Mouse (Mus musculus) cerebellum, postnatal 14 days (tissue): ENCODE results near the gene Spsb3.

Experiments used
- DNase-seq, 2 experiments: peaks; one replicate each; pipeline ENCODE4 v3.0.0; 2021; ENCODE audit warnings: mixed read lengths in 2 of 2

The Spsb3 gene

DNA sequence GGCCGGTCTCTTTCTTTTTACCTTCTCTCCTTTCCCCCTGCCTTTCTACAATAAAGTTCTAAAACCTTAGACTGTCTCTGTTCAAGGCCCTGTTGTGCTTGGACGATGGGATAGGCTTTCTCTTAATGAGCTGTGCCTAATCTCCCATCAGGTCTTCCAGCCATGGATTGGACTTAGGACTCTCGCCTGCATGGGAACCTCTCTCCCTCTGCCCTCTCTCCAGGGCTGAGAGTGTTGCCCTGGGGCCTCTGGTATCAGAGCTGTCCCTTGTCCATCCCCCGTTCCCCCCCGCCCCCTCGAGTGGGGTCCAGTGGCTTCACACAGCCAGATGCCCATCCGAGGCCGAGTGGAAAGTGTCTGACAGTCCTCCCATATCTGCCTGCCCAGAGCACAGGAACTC, 11.5 kb upstream of the Spsb3 start:
- DNase-seq, result no peak

DNA sequence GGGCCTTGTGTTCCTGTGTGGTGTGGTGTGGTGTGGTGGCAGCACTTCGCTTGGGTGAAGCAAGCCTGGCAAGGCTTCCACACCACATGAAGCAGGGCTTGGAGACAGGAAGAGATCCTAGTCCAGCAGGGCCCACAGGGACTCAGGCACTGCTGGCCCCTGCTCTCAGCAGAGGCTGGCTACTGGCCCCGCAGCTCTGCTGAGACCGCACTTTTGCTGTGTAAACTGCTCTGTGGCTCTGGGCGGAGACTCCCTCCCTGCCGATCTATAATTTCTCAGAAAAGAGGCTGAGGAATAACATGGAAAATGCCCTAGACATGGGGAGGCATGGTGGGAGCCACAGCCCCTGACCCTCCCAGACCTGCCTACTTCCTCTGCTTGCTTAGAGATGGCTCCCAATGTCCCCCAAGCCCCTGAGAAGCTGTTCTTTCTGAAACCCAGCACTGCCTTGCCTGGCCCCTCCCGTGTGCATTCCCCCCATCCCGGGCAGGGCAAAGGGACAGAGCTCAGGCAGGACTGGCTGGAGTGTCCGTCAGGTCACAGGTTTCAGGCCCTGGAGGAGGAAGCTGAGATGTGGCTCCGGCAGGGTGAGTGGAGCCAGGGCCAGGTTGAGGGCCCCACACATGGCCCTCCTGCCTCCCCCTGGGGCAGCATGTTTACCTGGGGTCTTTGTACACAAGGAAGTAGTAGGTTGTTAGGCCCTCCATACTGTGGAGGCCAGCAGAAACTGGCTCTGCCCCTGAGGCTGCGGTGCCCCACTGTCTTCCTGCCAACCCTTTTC, 8.9 kb upstream of the Spsb3 start:
- DNase-seq, result no peak

DNA sequence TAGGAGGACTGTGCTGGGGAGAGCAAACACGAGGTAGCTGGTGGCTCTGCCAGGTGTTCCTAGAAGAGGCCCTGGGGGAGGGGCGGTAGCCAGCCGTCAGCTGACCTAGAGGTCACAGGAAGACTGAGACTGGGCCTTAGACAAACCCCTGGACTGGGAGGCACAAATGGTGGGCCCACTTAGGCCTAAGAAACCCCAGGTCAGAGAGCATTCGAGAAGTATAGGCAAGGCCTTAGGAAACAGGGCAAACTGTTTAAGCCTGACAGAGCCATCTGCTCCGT, 8.4 kb upstream of the Spsb3 start:
- no peak for DNase-seq

DNA sequence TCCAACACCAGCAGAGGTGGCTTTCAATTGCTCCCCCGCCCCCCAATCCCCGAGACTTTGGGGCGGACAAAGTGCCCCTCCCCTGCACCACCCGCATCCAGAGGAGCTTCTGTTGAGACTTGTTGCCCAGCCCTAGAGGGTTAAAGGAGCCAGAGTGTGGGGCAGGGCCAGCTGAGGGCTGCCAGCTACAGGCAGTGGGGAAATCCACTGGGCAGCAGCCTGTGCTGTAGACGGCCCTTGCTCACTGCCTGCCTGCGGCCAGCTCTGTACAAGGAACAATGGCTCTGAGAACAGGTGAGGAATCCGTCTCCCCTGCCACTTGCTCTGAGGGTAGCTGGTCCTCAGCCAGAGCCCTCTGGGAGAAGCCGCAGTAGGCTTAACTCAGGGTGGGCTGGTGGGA, 7.9 kb upstream of the Spsb3 start:
- DNase-seq, result no peak

DNA sequence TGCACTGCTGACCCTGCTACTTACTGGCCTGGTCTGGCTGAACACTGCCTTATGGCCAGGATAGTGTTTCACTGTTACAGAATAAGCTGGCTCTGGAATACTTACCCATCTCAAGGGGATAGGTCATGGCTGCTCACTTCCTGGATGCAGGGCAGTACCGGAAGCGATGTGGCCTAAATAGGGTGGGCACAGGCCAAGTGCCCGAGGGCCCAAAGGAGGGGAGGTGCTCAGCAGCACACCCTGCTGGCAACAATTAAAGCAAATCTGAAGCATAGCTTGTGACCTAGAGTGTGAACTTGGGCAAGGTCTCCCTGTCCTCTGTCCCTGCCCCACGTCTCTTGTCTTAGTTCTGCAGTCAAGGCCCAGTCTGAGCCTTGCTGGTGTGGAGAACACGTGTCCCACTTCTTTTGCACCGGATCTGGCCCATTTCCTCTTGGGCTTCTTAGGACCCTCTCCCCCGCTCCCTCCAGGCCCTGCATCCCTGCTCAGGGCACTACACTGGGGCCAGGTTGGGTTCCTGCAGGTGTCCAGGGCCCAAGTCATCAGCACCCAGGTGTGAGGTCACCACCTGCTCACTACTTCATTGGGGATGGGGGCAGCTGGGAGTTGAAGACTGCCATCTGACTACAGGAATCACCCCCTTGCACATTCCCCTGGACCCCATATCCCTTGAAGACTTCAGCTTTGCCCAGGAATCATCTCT, 4.6 kb upstream of the Spsb3 start:
- peak in 1 of 2 experiments; percentile 69 for DNase-seq

DNA sequence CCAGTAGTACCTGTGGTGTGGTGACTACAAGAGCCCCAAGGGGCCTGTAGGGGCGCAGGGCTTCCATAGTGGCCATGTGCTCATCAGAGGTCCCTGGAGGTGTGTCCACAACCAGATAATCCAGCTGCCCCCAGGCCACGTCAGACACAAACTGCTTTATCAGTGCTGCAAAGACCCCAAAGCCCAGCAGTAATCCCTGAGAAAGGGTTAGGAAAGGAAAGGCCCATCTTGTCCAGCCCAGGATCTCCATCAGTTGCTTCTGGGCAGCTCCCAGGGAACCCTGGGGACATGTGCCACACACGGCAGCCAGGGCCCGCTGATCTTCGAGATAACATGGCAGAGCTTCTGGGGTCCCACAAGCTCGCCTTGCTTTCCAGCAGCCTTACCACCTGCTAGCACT, 2.1 kb upstream of the Spsb3 start:
- no peak for DNase-seq

DNA sequence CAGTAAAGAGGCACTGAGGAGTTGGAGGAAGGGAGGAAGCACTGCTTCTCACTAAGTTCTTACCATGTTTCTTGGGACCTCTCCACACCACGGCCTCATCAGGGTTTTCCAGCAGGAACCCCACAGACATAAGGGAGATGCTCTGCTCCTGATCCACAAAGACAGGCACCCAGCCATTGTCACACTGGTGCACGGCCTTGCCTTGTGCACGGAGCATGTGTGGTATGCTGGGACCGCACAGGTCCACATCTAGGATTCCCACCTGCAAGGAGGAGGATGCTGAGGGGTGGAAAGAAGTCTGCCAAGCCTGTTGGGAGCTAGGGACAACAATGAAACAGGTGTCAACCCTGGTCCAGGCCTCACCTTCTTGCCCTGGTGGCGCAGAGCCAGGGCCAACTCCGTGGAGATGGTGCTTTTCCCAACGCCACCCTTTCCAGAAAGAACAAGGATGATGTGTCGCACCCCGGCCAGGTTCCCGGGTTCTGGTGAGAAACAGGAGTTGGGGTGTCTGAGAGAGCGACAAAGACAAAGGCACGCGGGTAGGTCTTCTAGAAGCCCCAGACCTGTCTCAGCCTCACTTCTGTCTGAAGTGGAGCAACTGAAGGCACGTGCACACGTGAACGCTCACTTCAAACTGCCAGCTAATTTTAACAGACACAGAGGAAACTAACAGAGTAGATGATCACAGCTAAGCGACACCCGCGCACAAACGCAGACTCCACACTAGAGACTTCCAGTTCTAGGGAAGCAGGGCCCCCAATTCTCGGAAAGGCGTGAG, 898 bp upstream of the Spsb3 start:
- peak; percentile 33 to 58 for DNase-seq

DNA sequence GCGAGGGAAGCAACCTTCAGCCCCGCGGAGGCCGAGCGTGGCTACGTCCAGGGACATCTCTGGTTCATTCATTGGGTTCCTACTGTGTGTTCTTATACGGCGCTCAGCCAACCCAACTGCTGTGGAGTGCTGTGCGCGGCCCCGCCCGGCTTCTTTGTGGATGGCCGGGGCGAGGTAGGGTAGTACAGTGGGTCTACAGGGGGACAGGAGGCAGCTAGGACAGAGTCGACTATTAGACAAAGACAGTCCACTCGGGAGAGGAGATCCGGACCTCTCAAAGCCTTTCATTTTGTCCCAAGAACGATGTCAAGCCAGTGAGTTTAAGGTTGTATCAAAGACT, 459 bp downstream of the Spsb3 start:
- DNase-seq, result no peak

DNA sequence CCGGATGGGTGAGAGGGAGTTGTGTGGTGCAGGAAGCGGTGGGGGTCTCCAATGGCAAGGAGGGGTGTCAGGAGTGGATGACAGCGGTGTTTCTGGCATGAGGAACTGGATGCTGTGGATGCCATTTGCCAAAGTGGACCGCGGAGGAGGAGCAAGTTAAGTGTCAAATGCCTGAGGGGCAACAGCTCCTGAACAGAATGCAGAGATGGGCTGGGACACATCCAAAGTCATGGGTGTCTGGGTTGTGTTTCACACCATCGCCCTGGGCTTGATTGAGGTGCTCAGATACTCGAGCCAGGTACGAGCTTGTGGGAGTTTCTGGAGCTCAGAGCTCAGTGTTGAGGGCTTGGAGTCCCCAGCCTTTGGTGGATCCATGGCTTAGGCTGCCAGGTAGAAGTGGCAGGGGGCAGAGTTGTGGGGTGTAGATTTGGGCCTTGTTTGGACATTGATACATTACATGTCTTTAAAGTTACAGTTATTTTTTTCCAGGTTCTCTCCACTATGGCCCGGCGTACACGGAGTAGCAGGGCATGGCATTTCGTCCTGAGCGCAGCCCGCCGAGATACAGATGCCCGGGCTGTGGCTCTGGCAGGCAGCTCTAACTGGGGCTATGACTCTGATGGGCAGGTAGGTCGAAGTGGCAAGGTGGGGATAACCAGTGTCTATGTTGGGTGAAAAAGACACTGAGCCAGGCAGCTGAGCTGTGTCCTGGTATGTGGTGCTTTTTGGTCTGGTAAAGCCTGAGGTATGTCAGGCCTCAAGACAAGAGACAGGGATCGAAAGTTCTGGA, 1.0 kb downstream of the Spsb3 start:
- peak; percentile 56 to 57 for DNase-seq

DNA sequence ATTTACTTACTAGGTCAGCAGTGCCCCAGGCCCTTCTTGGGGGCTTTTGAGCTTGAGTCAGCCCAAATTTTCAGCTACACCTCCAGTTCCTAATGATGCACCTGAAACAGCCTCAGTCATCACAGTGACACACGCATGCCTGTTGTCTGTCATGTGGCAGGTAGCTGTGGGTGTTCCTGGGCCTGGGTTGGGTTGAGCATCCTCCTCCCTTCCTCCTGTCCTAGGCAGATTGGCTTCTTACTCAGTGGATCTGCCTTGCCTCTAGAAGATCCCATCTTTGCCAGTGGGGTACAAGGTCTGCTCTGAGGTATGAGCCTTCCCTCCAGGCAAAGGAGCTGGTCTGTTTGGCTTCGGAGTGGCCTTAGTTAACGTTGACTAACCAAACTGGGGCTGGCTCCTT, 2.4 kb downstream of the Spsb3 start:
- DNase-seq, result no peak

DNA sequence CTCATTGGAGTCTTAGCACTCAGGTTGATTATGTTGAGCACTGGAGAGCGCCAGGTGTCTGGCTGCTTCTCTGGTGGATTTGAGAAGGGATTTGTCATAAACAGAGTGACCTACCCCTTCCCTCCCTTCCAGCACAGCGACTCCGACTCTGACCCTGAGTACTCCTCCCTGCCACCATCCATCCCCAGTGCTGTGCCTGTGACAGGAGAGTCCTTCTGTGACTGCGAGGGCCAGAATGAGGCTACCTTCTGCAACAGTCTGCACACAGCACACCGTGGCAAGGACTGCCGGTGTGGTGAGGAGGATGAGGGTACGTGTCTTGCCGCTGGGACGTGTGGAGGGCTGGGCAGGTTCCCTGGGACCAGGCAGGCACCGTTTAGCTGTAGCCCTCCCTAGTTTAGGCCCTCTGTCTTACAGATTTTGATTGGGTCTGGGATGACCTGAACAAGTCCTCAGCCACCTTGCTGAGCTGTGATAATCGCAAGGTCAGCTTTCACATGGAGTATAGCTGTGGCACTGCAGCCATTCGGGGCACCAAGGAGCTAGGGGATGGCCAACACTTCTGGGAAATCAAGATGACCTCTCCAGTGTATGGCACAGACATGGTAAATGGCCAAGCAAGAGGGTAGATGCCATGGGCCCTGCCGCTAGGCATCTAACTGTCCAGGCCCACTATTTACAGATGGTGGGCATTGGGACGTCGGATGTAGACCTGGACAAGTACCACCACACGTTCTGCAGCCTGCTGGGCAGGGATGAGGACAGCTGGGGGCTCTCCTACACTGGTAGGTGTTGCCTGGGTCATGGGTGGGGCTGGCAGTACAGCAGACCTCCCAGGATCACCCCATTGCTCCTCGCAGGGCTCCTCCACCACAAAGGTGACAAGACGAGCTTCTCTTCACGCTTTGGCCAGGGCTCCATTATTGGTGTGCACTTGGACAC, 4.0 kb downstream of the Spsb3 start:
- DNase-seq, result no peak

DNA sequence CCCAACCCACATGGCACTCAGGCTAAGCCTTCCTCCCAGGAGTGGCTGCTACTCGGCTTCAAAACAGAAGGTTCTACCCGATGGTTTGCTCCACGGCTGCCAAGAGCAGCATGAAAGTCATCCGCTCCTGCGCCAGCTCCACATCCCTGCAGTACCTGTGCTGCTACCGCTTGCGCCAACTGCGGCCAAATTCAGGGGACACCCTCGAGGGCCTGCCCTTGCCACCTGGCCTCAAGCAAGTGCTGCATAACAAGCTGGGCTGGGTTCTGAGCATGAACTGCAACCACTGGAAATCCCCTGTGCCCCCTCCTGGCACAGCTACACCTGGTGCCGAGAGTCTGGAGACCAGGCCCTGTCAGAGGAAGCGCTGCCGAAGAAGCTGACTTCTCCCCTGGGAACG, 4.9 kb downstream of the Spsb3 start:
- peak; percentile 76 to 79 for DNase-seq

DNA sequence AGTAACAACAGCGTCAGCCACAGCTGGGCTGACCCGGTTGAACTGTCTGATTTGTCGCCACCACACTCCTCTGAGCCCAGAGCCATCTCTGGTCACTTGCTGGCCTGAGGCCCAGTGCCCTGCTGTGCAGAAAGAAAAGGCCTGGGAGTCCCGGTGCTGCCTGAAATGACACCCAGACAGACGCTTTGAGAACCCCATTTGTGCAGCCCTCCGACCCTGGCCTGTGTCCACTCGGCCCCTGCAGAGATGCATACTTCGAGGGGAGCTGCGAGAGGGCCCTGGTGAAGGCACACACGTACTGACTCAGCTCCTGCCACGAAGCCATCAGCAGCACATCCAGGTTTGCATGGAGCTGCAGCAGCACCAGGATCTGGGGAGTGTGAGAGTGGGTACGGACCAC, 6.3 kb downstream of the Spsb3 start:
- peak; percentile 52 to 57 for DNase-seq

DNA sequence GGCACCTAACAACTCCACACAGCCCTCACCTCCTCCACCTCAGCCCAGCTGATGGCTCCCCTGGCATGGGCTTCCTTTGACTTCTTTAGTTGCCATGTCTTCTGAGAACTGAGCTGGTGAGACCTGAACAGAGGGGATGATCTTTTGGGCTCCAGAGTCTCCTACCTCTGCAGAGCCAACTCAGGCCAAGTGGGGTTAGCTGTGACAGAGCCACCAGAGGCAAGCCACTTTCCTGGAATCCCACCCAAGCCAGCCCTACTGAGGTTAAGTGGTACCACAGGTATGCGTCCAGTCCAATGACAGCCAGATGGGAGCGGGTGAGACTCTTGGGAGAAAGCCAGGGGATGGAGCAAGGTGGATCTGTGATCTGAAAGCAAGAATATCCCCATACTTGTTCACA, 6.8 kb downstream of the Spsb3 start:
- peak in 1 of 2 experiments; percentile 40 for DNase-seq

DNA sequence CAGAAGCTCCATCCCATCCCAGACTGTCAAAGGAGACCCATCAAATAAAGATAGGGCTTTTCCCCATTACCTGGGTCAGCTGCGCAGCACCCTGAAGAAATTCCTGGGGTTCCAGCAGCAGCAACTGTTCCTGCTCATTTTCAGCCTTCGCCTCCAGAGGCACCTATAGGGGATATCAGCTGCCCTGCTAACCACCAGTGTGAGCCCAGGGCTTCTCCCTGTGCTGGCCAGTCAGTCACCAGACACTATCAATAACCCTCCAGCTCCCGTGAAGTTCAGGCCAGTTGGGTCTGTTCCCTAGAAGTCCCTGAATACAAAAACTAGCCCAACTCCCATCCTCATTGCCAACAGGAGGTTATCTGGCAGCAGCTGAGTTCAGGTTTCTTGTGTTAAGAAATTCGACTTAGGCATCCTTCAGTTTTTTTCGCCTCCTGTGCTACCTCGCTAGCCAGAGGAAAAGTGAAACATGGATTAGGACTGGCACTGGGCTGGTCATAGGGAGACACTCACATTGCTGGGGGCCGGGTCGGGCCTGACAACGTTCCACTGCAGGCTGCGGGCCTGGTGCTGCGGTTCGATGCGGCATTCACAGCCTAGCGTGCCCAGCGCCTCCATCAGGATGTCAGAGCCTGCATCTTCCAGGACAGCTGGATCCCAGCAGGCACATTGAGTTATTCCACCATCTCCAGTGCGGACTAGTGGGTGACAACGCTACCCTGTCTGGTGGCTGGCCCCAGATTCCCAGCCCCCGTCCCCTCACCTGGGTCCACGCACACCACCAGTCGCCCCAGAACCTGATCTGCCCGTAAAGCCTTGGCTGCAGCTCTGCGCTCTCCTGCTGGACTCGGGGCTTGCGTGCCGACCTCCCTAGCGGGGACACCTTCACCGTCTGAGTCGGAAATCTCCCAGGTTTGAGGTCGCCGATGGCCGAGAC, 7.9 kb downstream of the Spsb3 start:
- peak in 1 of 2 experiments; percentile 51 for DNase-seq

DNA sequence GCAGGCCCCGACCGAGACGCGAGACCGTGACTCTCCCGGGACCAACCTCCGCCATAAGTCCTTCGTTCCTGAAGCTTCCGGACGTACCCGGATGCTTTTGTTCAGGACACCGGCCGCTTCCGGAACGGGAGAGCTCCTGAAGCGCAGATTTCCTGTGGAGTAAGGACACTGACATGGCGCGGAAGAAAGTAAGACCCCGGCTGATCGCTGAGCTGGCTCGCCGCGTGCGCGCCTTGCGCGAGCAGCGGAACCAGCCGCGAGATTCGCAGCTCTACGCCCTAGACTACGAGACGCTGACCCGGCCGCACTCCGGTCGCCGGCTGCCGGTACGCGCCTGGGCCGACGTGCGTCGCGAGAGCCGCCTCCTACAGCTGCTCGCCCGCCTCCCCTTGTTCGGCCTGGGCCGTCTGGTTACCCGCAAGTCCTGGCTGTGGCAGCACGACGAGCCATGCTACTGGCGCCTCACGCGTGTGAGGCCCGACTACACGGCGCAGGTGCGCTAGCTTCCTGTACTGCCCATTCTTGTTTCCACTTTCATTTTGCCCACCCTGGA, 8.6 kb downstream of the Spsb3 start, which contains the start of the genes Eme2 and Mrps34:
TSS of gene Eme2 (minus strand) at position 93 of the 553 bp plus-strand sequence.
TSS of gene Mrps34 (plus strand) at position 122 of the 553 bp plus-strand sequence.
- peak; percentile 87 to 88 for DNase-seq

DNA sequence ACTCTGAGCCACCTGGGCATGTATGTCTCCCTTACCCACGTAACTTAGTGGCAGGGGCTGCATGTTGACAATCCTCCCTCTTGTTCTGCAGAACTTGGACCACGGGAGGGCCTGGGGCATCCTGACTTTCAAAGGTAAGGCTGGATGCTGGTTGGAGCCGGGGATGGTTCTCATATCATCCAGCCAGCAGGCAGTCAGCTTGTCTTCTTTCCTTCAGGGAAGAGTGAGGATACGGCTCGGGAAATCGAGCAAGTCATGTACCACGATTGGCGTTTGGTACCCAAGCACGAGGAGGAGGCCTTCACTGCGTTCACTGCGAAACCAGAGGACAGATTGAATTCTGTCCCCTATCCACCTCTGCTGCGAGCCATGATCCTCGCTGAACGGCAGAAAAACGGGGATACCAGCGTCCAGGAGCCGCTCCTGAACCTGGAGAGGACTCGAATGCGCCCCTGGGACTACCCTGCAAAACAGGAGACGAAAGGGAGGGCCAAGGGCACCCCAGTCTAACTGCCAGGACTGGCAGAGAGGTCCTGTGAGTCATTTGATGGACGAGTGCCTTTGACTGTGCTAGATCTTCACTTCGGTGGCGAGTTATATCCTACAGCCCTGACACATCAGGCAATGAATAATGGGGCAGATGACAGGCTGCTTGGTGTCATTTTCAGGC, 9.3 kb downstream of the Spsb3 start:
- DNase-seq, result peak in 1 of 2 experiments; percentile 43

DNA sequence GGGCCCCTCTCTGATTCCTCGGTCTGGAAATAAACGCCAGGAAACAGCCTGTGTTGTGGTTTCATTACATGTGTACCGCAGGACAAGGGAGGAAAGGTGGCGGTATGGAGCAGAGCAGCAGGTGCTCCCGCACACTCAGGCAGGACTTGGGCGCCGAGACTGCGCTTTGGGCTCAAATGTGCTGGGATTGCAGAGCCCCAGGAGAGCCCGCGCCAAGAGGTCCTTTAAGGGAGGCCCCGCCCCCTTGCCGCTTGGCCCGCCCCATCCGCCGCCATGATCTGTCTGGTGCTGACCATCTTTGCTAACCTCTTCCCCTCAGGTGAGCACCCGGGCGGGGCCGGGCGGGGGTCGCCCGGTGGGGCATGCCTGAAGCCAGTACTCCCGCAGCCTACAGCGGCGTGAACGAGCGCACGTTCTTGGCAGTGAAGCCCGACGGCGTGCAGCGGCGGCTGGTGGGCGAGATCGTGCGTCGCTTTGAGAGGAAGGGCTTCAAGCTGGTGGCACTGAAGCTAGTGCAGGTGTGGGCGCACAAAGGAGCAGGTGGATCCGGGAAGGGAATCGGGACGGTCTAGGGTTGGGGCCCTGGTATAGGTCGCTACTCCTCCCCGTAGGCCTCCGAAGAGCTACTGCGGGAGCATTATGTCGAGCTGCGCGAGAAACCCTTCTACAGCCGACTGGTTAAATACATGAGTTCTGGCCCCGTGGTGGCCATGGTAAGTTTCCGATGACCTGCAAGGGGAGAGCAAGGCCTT, 10.0 kb downstream of the Spsb3 start, which contains the start of gene Nme3:
TSS of gene Nme3 (plus strand) at position 260 of the 752 bp plus-strand sequence.
- peak; percentile 82 to 85 for DNase-seq

DNA sequence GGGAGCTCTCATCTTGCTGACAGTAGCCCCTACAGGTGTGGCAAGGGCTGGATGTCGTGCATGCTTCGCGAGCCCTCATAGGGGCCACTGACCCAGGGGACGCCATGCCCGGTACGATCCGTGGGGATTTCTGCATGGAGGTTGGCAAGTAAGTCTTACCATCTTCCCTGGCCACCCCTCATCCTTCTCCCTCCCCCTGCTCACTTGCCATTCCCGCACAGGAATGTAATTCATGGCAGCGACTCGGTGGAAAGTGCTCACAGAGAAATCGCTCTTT, 10.5 kb downstream of the Spsb3 start:
- no peak for DNase-seq
